Mouse (Mus musculus) CH12.LX (cell line): Measurements from ENCODE around the gene Alkbh3. TPM values are rescaled to one million over a fixed set of nuclear protein-coding genes. Genes with fewer than 3 reads are reported as not detected.

Experiments used
- DNase-seq: peaks from one replicate; pipeline ENCODE4 v3.0.0-alpha.2; 2013; ENCODE audit errors: extremely low read depth
- H3K27ac ChIP-seq: 2 replicates; pipeline ENCODE4 v1.5.1; 2012; ENCODE audit warnings: low read depth, mild to moderate bottlenecking, control low read depth, moderate library complexity; ENCODE audit not compliant: insufficient read depth
- H3K27me3 ChIP-seq: replicated peaks from 2 replicates; pipeline ENCODE3; 2012; ENCODE audit warnings: inconsistent platforms
- H3K36me3 ChIP-seq, 2 experiments: replicated peaks in 1 of 2; 2 replicates each; pipeline versions ENCODE3 to v1.6.1; 2012; ENCODE audit warnings: inconsistent platforms in 1 of 2, low read length in 1 of 2, mild to moderate bottlenecking in 1 of 2, mixed read lengths in 1 of 2, moderate library complexity in 1 of 2; ENCODE audit not compliant: control insufficient read depth in 1 of 2, insufficient read depth in 1 of 2
- H3K4me1 ChIP-seq, 2 experiments: 2 replicates each; pipeline ENCODE4 v1.6.1; 2012; ENCODE audit warnings: inconsistent platforms in 1 of 2, moderate library complexity in 1 of 2; ENCODE audit not compliant: insufficient read depth in 2 of 2, control insufficient read depth in 1 of 2
- H3K4me2 ChIP-seq: 2 replicates; pipeline ENCODE4 v1.6.1; 2012; ENCODE audit warnings: low read depth, mild to moderate bottlenecking, control low read depth; ENCODE audit not compliant: poor library complexity, insufficient read depth, severe bottlenecking
- H3K4me3 ChIP-seq, 3 experiments: fragments of 150-350 bp in 1 of 3; sonication (generic) in 1 of 3; replicated peaks in 1 of 3; 2 replicates each; pipeline versions ENCODE3 to v1.5.1; 2011 to 2012; ENCODE audit warnings: low read depth in 2 of 3, low read length in 2 of 3, mild to moderate bottlenecking in 2 of 3, moderate library complexity in 2 of 3, control low read depth in 1 of 3, improper control_type of control experiment in 1 of 3, inconsistent platforms in 1 of 3, mixed read lengths in 1 of 3; ENCODE audit not compliant: poor library complexity in 1 of 3
- H3K79me2 ChIP-seq: replicated peaks from 2 replicates; pipeline ENCODE4 v1.6.1; 2012; ENCODE audit warnings: mild to moderate bottlenecking, moderate library complexity; ENCODE audit not compliant: control insufficient read depth, poor library complexity, insufficient read depth, severe bottlenecking; ENCODE audit errors: extremely low read depth
- H3K9ac ChIP-seq: 2 replicates; pipeline ENCODE4 v1.6.1; 2012; ENCODE audit warnings: low read depth, mild to moderate bottlenecking, control low read depth, moderate library complexity; ENCODE audit not compliant: insufficient read depth
- H3K9me3 ChIP-seq: replicated peaks from 2 replicates; pipeline ENCODE3; 2012; ENCODE audit warnings: low read length, inconsistent platforms, mixed read lengths
- BHLHE40 ChIP-seq: IDR thresholded peaks from 2 replicates; pipeline ENCODE4 v1.6.1; 2011; ENCODE audit warnings: mild to moderate bottlenecking, low read depth, low read length, improper control_type of control experiment
- CTCF ChIP-seq, 2 experiments: IDR thresholded peaks in 1 of 2; conservative IDR thresholded peaks in 1 of 2; 2 replicates each; pipeline ENCODE4 v1.5.1; 2011 to 2012; ENCODE audit warnings: low read depth in 2 of 2, low read length in 2 of 2, improper control_type of control experiment in 1 of 2, inconsistent platforms in 1 of 2, mild to moderate bottlenecking in 1 of 2, moderate library complexity in 1 of 2
- ELF1 ChIP-seq: IDR thresholded peaks from 2 replicates; pipeline ENCODE4 v1.6.1; 2014; ENCODE audit warnings: low read depth, mild to moderate bottlenecking, inconsistent platforms, low read length, improper control_type of control experiment
- EP300 ChIP-seq: IDR thresholded peaks from 2 replicates; pipeline ENCODE4 v1.6.1; 2011; ENCODE audit warnings: low read length, improper control_type of control experiment
- ETS1 ChIP-seq: conservative IDR thresholded peaks from 2 replicates; pipeline ENCODE4 v1.6.1; 2012; ENCODE audit warnings: low read depth, mild to moderate bottlenecking, inconsistent platforms, low read length, improper control_type of control experiment, moderate library complexity
- GABPA ChIP-seq: IDR thresholded peaks from 2 replicates; pipeline ENCODE4 v1.6.1; 2012; ENCODE audit warnings: low read depth, low read length, improper control_type of control experiment, inconsistent platforms; ENCODE audit not compliant: insufficient replicate concordance
- HCFC1 ChIP-seq: IDR thresholded peaks from 2 replicates; pipeline ENCODE4 v1.6.1; 2012; ENCODE audit warnings: low read depth, mild to moderate bottlenecking, inconsistent platforms, low read length, improper control_type of control experiment
- IRF4 ChIP-seq: IDR thresholded peaks from 2 replicates; pipeline ENCODE4 v1.6.1; 2014; ENCODE audit warnings: low read depth, mild to moderate bottlenecking, inconsistent platforms, low read length, improper control_type of control experiment
- MAX ChIP-seq: IDR thresholded peaks from 2 replicates; pipeline ENCODE4 v1.6.1; 2011; ENCODE audit warnings: low read length, improper control_type of control experiment
- MXI1 ChIP-seq: IDR thresholded peaks from 2 replicates; pipeline ENCODE4 v1.6.1; 2011; ENCODE audit warnings: mild to moderate bottlenecking, low read depth, low read length, improper control_type of control experiment
- MYC ChIP-seq: IDR thresholded peaks from 2 replicates; pipeline ENCODE4 v1.6.1; 2011; ENCODE audit warnings: low read depth, mild to moderate bottlenecking, improper control_type of control experiment, low read length
- NELFE ChIP-seq: IDR thresholded peaks from 2 replicates; pipeline ENCODE4 v1.6.1; 2011; ENCODE audit warnings: low read depth, low read length, improper control_type of control experiment
- NRF1 ChIP-seq: IDR thresholded peaks from 2 replicates; pipeline ENCODE4 v1.6.1; 2014; ENCODE audit warnings: low read depth, mild to moderate bottlenecking, inconsistent platforms, low read length, improper control_type of control experiment, moderate library complexity
- POLR2A ChIP-seq: IDR thresholded peaks from 2 replicates; pipeline ENCODE4 v1.6.1; 2011; ENCODE audit warnings: low read depth, mild to moderate bottlenecking, improper control_type of control experiment, low read length
- RAD21 ChIP-seq: IDR thresholded peaks from 2 replicates; pipeline ENCODE4 v1.6.1; 2011; ENCODE audit warnings: low read depth, mild to moderate bottlenecking, low read length, improper control_type of control experiment, moderate library complexity
- SIN3A ChIP-seq: IDR thresholded peaks from 2 replicates; pipeline ENCODE4 v1.6.1; 2012; ENCODE audit warnings: low read length, improper control_type of control experiment, inconsistent platforms
- SMC3 ChIP-seq: IDR thresholded peaks from 2 replicates; pipeline ENCODE4 v1.6.1; 2011; ENCODE audit warnings: low read depth, low read length, improper control_type of control experiment
- TBP ChIP-seq: conservative IDR thresholded peaks from 2 replicates; pipeline ENCODE4 v1.6.1; 2011; ENCODE audit warnings: low read depth, low read length, improper control_type of control experiment
- UBTF ChIP-seq: IDR thresholded peaks from 2 replicates; pipeline ENCODE4 v1.6.1; 2012; ENCODE audit warnings: low read depth, mild to moderate bottlenecking, inconsistent platforms, low read length, improper control_type of control experiment, moderate library complexity
- USF1 ChIP-seq: IDR thresholded peaks from 2 replicates; pipeline ENCODE4 v1.6.1; 2014; ENCODE audit warnings: low read depth, mild to moderate bottlenecking, inconsistent platforms, low read length, improper control_type of control experiment
- ZKSCAN1 ChIP-seq: IDR thresholded peaks from 2 replicates; pipeline ENCODE4 v1.6.1; 2012; ENCODE audit warnings: low read depth, inconsistent platforms, low read length, improper control_type of control experiment, borderline replicate concordance
- ZMIZ1 ChIP-seq: IDR thresholded peaks from 2 replicates; pipeline ENCODE4 v1.6.1; 2012; ENCODE audit warnings: low read depth, mild to moderate bottlenecking, inconsistent platforms, low read length, improper control_type of control experiment
- ZNF384 ChIP-seq: IDR thresholded peaks from 2 replicates; pipeline ENCODE4 v1.6.1; 2012; ENCODE audit warnings: low read depth, low read length, improper control_type of control experiment, inconsistent platforms
- dilution Hi-C: fragments of 300-500 bp; cut with MboI; formaldehyde crosslinking; loops from 2 replicates; pipeline ENCODE4 v1.14.3; 2020; ENCODE audit warnings: low sequenced_read_pairs; ENCODE audit not compliant: extremely low pct_unique_long_range_greater_than_20kb, extremely low pct_ligation_motif_present
- in situ Hi-C: fragments of 300-500 bp; cut with MboI; formaldehyde crosslinking; loops from 3 replicates; pipeline ENCODE4 v1.14.3; 2019; ENCODE audit warnings: low sequenced_read_pairs, low pct_ligation_motif_present, low pct_unique_long_range_greater_than_20kb, mixed read lengths
- polyA plus RNA-seq: library from polyadenylated mRNA; unstranded; fragments of >175 nt; gene quantifications from 2 replicates; pipeline ENCODE4 v1.2.1, GENCODE M21; 2012; ENCODE audit warnings: low read depth; ENCODE audit not compliant: insufficient read length
- total RNA-seq, 2 experiments: library from RNA; depleted of rRNA; stranded (reverse); fragments of 300-350 nt in 1 of 2; fragments of >200 nt in 1 of 2; gene quantifications; 2 replicates each; pipeline ENCODE4 v1.2.3; 2012 to 2014

Alkbh3 gene
- total and polyA plus RNA-seq, 3 experiments, result 53.3 to 69.5 (median 57.9) TPM

- peaks cover 0 to 6% of the 10 kb centered on the region in 2 experiments; a peak in 1 of 4 replicates for H3K4me1 ChIP-seq
- H3K4me3 ChIP-seq, result no peak overlapping the region
- no peaks in the 10 kb centered on the region for H3K27me3 ChIP-seq
- H3K4me2 ChIP-seq, result no peak overlapping the region
- no peak overlapping the region for H3K9ac ChIP-seq
- TF ChIP-seq SMC3 (no peak), UBTF (no peak), ZMIZ1 (no peak), EP300 (no peak), MYC (no peak)
- no peaks in the 10 kb centered on the region for H3K79me2 ChIP-seq
- no peak for DNase-seq
- H3K36me3 ChIP-seq, result peaks cover 19 to 51% of the 10 kb centered on the region in 2 experiments
- dilution Hi-C loops (no loop called here), in situ Hi-C loops (loop anchor here (25.0 kb wide), 1 partner anchor 257 kb away; no protein-coding TSS in a partner anchor)
- H3K27ac ChIP-seq, result no peak overlapping the region
- no peaks in the 10 kb centered on the region for H3K9me3 ChIP-seq
Measured at GRCm38 (mm10) chr2:94030602-94031001, 20.0 kb upstream of the Alkbh3 start.

- H3K27me3 ChIP-seq, result no peaks in the 10 kb centered on the region
- H3K9ac ChIP-seq, result no peak overlapping the region
- TF ChIP-seq ETS1, result no peak
- no peaks in the 10 kb centered on the region for H3K36me3 ChIP-seq
- in situ Hi-C loops (loop anchor here (25.0 kb wide), 1 partner anchor 263 kb away; no protein-coding TSS in a partner anchor), dilution Hi-C loops (no loop called here)
- no peak overlapping the region for H3K27ac ChIP-seq
- DNase-seq, result no peak
- no peak overlapping the region for H3K4me2 ChIP-seq
- H3K9me3 ChIP-seq, result no peaks in the 10 kb centered on the region
- H3K79me2 ChIP-seq, result no peaks in the 10 kb centered on the region
- peaks cover 0 to 6% of the 10 kb centered on the region in 2 experiments; a peak in 1 of 4 replicates for H3K4me1 ChIP-seq
- H3K4me3 ChIP-seq, result no peak overlapping the region
Measured at GRCm38 (mm10) chr2:94024637-94025036, 14.0 kb upstream of the Alkbh3 start.

DNA sequence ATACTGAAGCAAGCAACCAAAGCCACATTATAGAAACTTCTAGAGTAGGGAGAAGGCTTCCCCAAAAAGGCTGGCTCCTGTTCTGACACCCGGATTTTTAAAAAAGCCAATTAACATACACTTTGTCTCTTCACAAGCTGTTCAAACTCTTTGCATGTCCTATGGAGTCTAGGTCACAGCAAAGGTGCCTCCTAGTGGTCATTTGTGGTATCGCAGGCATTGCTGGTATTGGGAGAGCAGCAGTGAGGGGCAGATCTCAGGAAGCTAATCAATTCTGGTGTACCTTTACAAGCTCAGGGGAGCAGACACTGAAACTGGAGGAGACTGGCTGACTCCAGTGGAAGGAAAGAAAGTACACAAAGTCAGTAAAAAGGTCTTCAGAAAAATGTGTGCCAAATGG, 8.3 kb downstream of the Alkbh3 start:
- TF ChIP-seq NRF1 (no peak), BHLHE40 (no peak), ELF1 (no peak), TBP (no peak), CTCF (conservative IDR thresholded peaks at IDR 0.05 in 1 of 2, IDR thresholded peaks at IDR 0.05 in 1 of 2; ENCODE audit: low read depth in 2 of 2, low read length in 2 of 2) (peak; percentile 90 to 97), MXI1 (no peak), USF1 (no peak), POLR2A (no peak), SIN3A (no peak), HCFC1 (no peak), IRF4 (no peak), SMC3 (peak; percentile 88), GABPA (no peak), RAD21 (peak; percentile 74), NELFE (no peak), MAX (no peak), UBTF (no peak), ZKSCAN1 (no peak), ZNF384 (no peak), EP300 (no peak)
- Histone ChIP-seq H3K4me3 (no peak overlapping the region), H3K36me3 (peaks cover 68 to 94% of the 10 kb centered on the region in 2 experiments), H3K4me2 (no peak overlapping the region), H3K9me3 (no peaks in the 10 kb centered on the region), H3K4me1 (no peaks in the 10 kb centered on the region), H3K79me2 (no peaks in the 10 kb centered on the region), H3K27me3 (no peaks in the 10 kb centered on the region), H3K27ac (no peak overlapping the region), H3K9ac (no peak overlapping the region)
- in situ Hi-C loops, result no loop called here
- peak; percentile 83 for DNase-seq
- dilution Hi-C loops, result no loop called here
